Mouse (Mus musculus) liver, embryonic 15.5 days (tissue): Measurements from ENCODE around the gene Ncoa3. TPM values are rescaled to one million over a fixed set of nuclear protein-coding genes. Genes with fewer than 3 reads are reported as not detected.
A peak's percentile ranks its signal among the peaks of the same experiment; 100 is the strongest.
"Not testable (repeated sequence)": the region's sequence is repeated elsewhere in the genome, so short reads cannot be mapped to it uniquely, and the experiment has no call there.

ENCODE experiments used
- ATAC-seq: fragments of 200-750 bp; cut with Nextera tagmentation; 2 replicates; pipeline ENCODE4 v1.8.0; 2017; ENCODE audit warnings: moderate number of reproducible peaks, mild to moderate bottlenecking, moderate library complexity; ENCODE audit not compliant: insufficient read depth
- H3K27ac ChIP-seq: fragments of 300-500 bp; sonication (generic); replicated peaks from 2 replicates; pipeline ENCODE4 v1.5.1; 2015; ENCODE audit warnings: mild to moderate bottlenecking, inconsistent platforms
- H3K27me3 ChIP-seq: fragments of 300-500 bp; sonication (generic); 2 replicates; pipeline ENCODE4 v1.6.1; 2015; ENCODE audit warnings: mild to moderate bottlenecking, inconsistent platforms
- H3K36me3 ChIP-seq: fragments of 300-500 bp; sonication (generic); replicated peaks from 2 replicates; pipeline ENCODE4 v1.6.1; 2015; ENCODE audit warnings: moderate library complexity, mild to moderate bottlenecking, inconsistent platforms
- H3K4me1 ChIP-seq: fragments of 300-500 bp; sonication (generic); replicated peaks from 2 replicates; pipeline ENCODE4 v1.6.1; 2015; ENCODE audit warnings: inconsistent platforms
- H3K4me2 ChIP-seq: fragments of 300-500 bp; sonication (generic); 2 replicates; pipeline ENCODE4 v1.6.1; 2015; ENCODE audit warnings: moderate library complexity, mild to moderate bottlenecking, inconsistent platforms
- H3K4me3 ChIP-seq: fragments of 300-500 bp; sonication (generic); replicated peaks from 2 replicates; pipeline ENCODE4 v1.5.1; 2015; ENCODE audit warnings: mild to moderate bottlenecking, inconsistent platforms
- H3K9ac ChIP-seq: fragments of 300-500 bp; sonication (generic); 2 replicates; pipeline ENCODE4 v1.6.1; 2015; ENCODE audit warnings: moderate library complexity, mild to moderate bottlenecking, inconsistent platforms
- H3K9me3 ChIP-seq: fragments of 300-500 bp; sonication (generic); replicated peaks from 2 replicates; pipeline ENCODE4 v1.6.1; 2016; ENCODE audit warnings: inconsistent platforms
- WGBS: fragments of 180-500 bp; shearing (Covaris S2); methylation state at CpG from one replicate; pipeline ENCODE4 v1.1.7; 2015; ENCODE audit warnings: mixed read lengths; ENCODE audit not compliant: insufficient replicate concordance; 5-methylcytosine and 5-hydroxymethylcytosine counted together
- polyA plus RNA-seq: library from polyadenylated mRNA; unstranded; fragments of >200 nt; fragmentation: Nextera tagmentation; extraction: Ambion mirVana; gene quantifications from 2 replicates; pipeline ENCODE4 v1.2.1, GENCODE M21; 2015

Ncoa3 gene
- polyA plus RNA-seq, 1 experiment from 2014 or later: 3.5 TPM

DNA sequence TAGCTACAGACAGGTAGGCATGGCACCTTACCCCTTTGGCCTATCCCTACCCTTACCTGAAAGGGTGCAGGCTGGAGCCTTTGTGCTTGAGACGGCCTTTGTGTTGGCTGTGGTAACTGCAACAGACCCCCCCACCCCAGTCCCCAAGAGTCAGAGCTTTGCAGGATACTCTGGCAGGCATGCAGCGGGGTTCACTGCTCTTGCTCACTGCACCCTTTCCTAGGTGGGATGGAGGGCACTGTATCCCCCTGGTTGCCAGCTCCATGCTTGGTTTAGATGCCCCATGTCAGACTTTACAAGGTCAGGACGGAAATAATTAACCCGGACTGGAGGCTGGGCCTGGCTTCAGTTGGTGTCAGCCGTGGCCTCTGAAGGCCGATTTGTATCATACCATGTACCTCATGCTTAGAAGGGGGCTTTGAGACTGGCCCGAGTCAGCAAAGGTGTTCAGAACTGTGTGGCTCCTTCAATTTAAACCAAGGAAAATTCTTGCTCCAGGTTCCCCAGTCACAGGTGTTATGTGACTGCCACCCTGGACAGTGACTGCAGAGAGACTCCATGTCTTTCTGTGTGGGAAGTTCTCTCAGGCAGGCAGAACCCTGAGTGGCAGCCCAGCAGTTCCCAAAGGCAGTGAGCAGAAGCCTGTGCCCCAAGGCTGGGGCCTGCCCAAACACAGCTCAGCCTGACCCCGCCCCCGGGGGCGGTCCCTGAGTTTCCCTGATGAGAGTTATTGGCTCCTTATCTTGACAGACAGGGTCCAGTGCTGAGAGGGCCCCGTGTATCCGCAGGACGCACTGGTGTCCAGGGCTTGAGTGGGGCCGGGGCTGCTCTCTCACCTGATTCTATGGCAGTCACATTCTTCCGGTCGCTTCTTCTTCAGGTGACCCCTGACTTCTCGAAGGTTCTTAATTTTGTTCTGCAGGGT, 87.8 kb downstream of the Ncoa3 start:
- Histone ChIP-seq H3K4me1 (peaks cover 18% of the 10 kb centered on the region), H3K27me3 (no peaks in the 10 kb centered on the region), H3K36me3 (no peaks in the 10 kb centered on the region), H3K9ac (no peak overlapping the region), H3K9me3 (no peaks in the 10 kb centered on the region), H3K27ac (no peak overlapping the region; the same call in 1 of the 2 replicates), H3K4me3 (no peak overlapping the region), H3K4me2 (peak overlapping the region; percentile 43)
- ATAC-seq: peak; percentile 67
- WGBS: 34% methylated on average over 17 of the region's 17 CpGs

DNA sequence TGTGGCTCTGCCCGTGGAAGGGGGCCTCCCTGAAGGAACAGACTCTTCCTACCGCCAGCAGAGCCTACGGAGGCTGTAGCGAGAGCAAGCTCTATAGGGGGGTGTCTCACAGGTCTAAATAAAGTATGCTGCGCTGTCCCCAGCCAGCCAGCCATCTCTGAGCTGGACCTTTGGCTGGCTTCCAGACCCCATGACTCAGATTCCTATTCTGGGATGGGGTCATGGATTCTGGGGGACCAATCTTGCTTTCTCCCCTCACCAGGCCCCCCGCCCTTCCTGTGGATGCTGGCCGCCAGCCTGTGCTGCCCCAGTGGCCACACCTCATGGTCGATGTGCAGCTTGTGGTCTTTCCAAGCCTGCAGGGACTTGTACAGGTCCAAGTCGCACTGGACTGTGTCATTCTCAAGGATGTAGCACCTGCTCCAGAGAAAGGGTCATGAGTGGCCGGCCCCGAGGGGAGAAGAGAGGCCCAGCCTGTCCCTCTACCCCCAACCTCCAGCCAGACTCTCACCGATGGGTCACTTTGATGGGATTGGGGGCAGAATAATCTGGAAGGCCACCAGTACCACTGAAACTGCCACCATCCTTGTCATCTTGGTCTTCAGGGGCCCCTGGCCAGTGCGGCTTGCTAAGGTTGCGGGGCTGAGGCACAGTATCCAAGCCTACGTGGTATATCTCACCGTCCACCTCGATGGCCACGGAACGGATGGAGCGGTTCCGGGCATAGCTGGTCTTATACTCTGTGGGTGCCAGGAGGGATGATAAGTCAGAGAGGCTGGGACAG, 88.7 kb downstream of the Ncoa3 start:
- no peak overlapping the region for H3K9ac ChIP-seq
- WGBS: 67% methylated on average over 21 of the region's 21 CpGs
- no peaks in the 10 kb centered on the region for H3K27me3 ChIP-seq
- H3K4me1 ChIP-seq: peaks cover 22% of the 10 kb centered on the region
- H3K9me3 ChIP-seq: no peaks in the 10 kb centered on the region
- H3K4me2 ChIP-seq: peak overlapping the region; percentile 43
- no peaks in the 10 kb centered on the region for H3K36me3 ChIP-seq
- ATAC-seq: no peak; the same call in 1 of the 2 replicates
- no peak overlapping the region for H3K4me3 ChIP-seq
- H3K27ac ChIP-seq: no peak overlapping the region

DNA sequence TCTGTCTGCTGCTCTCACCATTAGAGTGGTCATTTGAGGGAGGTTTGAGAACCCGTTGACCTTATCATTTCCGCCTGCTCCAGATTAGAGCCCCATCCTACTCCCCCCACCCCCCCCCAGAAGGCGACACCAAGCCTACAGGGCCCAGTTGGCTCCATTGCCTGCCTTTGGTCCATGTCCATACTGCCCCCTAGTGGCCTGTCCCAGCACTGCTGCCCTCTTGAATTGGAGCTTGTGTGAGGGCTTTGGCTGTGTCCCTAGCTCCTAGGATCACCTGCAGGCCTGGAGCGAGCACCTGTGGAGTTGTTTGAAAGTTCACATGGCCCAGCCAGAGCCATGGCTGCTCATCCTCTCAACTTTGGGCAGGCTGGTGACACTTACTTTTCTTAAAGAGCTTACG, 89.8 kb downstream of the Ncoa3 start:
- Histone ChIP-seq H3K36me3 (no peaks in the 10 kb centered on the region), H3K27ac (no peak overlapping the region), H3K4me3 (no peak overlapping the region), H3K9me3 (no peaks in the 10 kb centered on the region), H3K9ac (no peak overlapping the region), H3K4me2 (no peak overlapping the region), H3K27me3 (no peaks in the 10 kb centered on the region), H3K4me1 (peaks cover 23% of the 10 kb centered on the region)
- 24% methylated on average over 5 of the region's 5 CpGs for WGBS
- ATAC-seq: no peak

DNA sequence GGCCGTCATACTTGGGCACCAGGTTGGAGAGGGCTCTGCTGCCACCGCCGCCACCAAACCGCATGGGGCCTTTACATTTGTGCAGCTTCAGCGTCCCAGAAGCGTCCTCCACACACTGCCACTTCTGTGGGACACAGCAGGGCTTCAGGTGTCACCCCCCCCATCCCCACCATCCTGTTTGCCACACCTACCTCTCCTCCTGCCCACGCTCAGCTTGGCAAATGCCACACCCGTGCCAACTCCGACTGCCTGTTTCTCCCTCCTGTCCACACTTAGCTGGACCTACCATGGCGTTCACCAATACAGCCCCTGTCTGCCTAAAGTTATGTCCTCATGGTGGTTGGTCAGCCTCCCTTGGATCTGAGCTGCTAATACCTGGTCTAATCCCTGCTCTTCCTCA, 90.2 kb downstream of the Ncoa3 start:
- WGBS: 67% methylated on average over 10 of the region's 10 CpGs
- no peak overlapping the region for H3K4me2 ChIP-seq
- no peak for ATAC-seq
- H3K4me1 ChIP-seq: peaks cover 23% of the 10 kb centered on the region
- no peaks in the 10 kb centered on the region for H3K36me3 ChIP-seq
- H3K4me3 ChIP-seq: no peak overlapping the region
- H3K27ac ChIP-seq: no peak overlapping the region
- H3K27me3 ChIP-seq: no peaks in the 10 kb centered on the region
- H3K9ac ChIP-seq: no peak overlapping the region
- no peaks in the 10 kb centered on the region for H3K9me3 ChIP-seq

DNA sequence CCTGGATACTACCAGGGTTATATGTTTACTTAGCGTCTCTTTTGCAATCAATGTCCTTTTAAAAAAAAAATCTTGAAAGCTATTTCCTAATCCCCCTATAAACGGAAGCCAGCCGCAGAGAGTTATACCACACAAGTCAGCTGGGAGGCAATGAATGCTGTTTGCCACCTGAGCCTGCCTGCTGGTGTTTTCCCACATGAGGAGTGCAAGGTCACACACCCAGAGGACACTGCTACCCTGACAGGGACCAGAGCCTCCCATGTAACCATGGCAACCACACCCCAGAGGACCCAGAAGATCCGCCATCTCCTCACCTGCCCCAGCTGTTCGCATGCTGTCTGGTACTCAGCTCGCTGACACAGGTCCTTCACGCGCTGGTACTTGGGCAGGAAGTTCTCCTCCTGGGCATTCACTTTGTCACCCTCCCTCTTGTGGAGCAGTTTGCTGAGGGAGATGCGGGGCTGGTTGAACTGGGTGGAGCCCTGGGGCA, 91.2 kb downstream of the Ncoa3 start:
- H3K27me3 ChIP-seq: no peaks in the 10 kb centered on the region
- no peak for ATAC-seq
- no peak overlapping the region for H3K9ac ChIP-seq
- no peak overlapping the region for H3K4me2 ChIP-seq
- no peak overlapping the region for H3K27ac ChIP-seq
- no peaks in the 10 kb centered on the region for H3K36me3 ChIP-seq
- H3K4me3 ChIP-seq: no peak overlapping the region
- peaks cover 23% of the 10 kb centered on the region for H3K4me1 ChIP-seq
- no peaks in the 10 kb centered on the region for H3K9me3 ChIP-seq
- 64% methylated on average over 9 of the region's 9 CpGs for WGBS

DNA sequence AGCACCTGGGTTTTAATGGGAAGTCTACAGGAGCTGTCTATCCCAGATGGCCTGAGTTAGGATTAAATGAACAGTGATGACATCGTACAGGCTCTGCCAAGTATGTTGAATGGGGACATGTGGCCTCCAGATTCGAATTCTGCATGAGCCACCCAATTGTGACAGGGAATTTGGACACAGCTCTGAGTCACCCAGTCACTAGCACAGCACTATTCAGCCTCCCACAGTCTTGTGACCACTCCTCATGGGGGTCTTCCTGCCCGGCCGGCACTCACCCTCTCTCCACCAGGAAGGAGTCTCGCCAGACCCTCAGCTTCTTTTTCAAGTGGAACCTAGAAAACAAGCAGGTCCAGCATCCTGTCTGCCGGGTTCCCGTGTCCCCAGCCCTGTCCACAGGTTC, 91.7 kb downstream of the Ncoa3 start:
- H3K36me3 ChIP-seq: no peaks in the 10 kb centered on the region
- H3K4me1 ChIP-seq: peaks cover 23% of the 10 kb centered on the region
- 65% methylated on average over 7 of the region's 7 CpGs for WGBS
- H3K4me2 ChIP-seq: no peak overlapping the region
- no peak overlapping the region for H3K4me3 ChIP-seq
- no peak overlapping the region for H3K9ac ChIP-seq
- no peaks in the 10 kb centered on the region for H3K9me3 ChIP-seq
- H3K27me3 ChIP-seq: no peaks in the 10 kb centered on the region
- H3K27ac ChIP-seq: no peak overlapping the region
- ATAC-seq: no peak

DNA sequence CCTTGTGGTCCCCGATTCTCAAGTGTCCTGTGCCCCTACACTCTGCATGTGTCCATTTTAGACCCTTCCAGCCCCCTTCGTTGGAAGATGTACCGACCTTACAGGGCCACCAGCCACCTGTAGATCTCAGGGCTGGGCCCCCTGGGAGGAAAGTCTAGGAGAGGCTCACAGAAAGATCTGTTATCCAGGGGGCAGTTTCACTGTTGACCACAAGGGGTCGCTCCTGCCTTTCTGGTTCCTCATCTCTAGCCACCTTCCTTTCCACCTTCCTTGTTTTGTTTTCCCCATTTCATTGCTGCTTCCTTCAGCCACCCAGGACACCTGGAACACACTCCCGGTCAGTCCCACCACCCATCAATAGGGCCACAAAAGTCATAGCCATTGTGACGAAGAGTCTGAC, 92.5 kb downstream of the Ncoa3 start:
- ATAC-seq, H3K27ac ChIP-seq, H3K27me3 ChIP-seq, H3K4me2 ChIP-seq, H3K9me3 ChIP-seq, H3K4me3 ChIP-seq, H3K36me3 ChIP-seq, H3K9ac ChIP-seq: not testable (repeated sequence)
- H3K4me1 ChIP-seq: peaks cover 16% of the 10 kb centered on the region
- WGBS: 28% methylated on average over 6 of the region's 6 CpGs

DNA sequence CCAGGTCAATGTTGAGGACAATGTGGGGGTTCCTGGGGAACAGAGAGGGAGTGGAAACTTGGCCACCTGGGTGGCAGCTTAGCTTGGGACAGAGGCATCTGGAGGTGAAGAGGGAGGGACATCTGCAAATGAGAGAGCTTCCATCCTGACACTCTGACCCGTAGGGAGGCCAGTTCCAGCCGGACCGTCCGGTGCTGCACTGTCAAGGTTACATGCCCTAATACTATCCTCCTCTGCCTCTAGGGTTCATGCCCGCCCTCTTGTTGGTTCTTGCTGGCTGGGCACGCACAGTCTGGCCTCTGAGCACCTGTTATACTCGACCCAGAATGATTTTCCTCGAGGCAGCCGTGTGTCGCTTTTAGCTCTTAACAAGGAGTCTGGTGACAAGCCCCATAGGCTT, 93.3 kb downstream of the Ncoa3 start:
- Histone ChIP-seq H3K27me3 (no peaks in the 10 kb centered on the region), H3K4me1 (peaks cover 8% of the 10 kb centered on the region), H3K9ac (no peak overlapping the region), H3K4me3 (no peak overlapping the region), H3K27ac (no peak overlapping the region), H3K36me3 (no peaks in the 10 kb centered on the region), H3K9me3 (no peaks in the 10 kb centered on the region), H3K4me2 (no peak overlapping the region)
- WGBS: 74% methylated on average over 10 of the region's 10 CpGs
- ATAC-seq: no peak

DNA sequence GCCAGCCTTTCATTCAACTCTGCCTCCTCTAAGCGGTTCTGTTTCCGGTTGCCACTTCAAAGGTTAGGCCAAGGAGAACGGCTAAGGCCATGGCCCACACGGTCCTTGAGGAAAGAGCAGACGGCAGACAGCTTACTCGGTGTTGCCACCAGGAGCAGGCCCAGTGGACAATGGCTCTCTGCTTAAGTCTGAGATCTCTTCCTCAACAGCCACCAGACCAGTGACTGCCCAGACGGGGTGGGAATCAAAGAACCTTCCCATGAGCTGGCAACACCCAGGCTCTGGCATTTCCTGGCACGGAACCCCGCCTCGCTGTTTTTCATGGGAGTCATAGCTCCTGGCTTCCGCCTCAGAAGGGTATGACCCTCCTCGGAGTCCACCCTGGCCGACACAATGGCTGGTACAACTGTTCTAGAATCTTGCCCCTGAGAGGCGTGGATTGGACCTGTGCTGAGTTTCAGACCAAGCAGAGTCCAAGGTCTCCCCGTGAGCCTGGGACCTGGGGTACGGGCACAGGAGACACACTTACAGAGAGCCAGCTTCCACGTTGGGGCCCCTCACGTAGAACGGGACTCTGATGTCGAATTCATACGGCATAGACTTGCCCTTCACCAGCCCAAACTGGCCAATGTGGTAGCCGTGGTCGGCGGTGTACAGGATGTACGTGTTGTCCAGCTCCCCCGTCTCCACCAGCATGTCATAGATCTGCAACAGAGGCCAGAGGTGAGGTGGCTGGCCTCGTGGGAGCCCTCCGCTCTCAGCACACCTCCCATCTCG, 94.2 kb downstream of the Ncoa3 start:
- Histone ChIP-seq H3K4me2 (no peak overlapping the region), H3K4me3 (no peak overlapping the region), H3K9ac (no peak overlapping the region), H3K9me3 (no peaks in the 10 kb centered on the region), H3K27ac (no peak overlapping the region), H3K27me3 (no peaks in the 10 kb centered on the region), H3K36me3 (no peaks in the 10 kb centered on the region), H3K4me1 (0 out of 2 replicates have a peak, but pooled peaks cover 6% of the 10 kb centered on the region)
- WGBS: 67% methylated on average over 29 of the region's 29 CpGs
- no peak for ATAC-seq

DNA sequence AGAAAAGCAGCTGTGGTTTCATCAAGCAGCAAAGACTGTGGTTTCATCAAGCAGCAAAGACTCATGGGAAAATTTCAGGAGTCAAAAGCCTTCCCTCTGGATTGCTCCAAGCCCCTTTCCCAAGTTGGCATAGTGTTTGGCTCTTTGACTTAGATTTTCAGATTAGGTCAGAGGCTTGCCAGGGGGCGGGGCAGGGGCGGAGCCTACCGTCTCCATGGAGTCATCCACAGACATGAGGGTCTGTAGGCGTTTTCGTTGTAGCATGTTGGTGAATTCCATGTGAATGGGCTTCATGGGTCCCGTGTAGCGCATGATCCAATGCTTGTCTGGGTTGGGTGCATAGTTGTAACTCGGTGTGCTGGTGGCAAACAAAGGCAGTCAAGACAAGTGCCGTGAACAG, 96.6 kb downstream of the Ncoa3 start:
- Histone ChIP-seq H3K27ac (no peak overlapping the region), H3K4me3 (no peak overlapping the region), H3K36me3 (no peaks in the 10 kb centered on the region), H3K9me3 (no peaks in the 10 kb centered on the region), H3K4me2 (no peak overlapping the region), H3K4me1 (0 out of 2 replicates have a peak, but pooled peaks cover 9% of the 10 kb centered on the region), H3K27me3 (no peaks in the 10 kb centered on the region), H3K9ac (no peak overlapping the region)
- ATAC-seq: no peak
- 71% methylated on average over 9 of the region's 9 CpGs for WGBS
